Mouse (Mus musculus) lung, postnatal 0 days (tissue): ENCODE measurements at regions not wholly inside any gene's neighbourhood (a gene's known extent, or its start where the extent isn't known, plus 50 kb on each side); places are given as distances from the start of the nearest gene placed in this dataset.

Experiments used
- CTCF ChIP-seq: IDR thresholded peaks from 2 replicates; pipeline ENCODE4 v1.5.1; 2016; ENCODE audit warnings: antibody characterized with exemption, mild to moderate bottlenecking
- EP300 ChIP-seq: IDR thresholded peaks from 2 replicates; pipeline ENCODE4 v1.6.1; 2016; ENCODE audit warnings: antibody characterized with exemption, mild to moderate bottlenecking, control low read depth

GRCm38 (mm10) chr1:151289061-151289460, 55.2 kb upstream of the Ivns1abp start:
- TF ChIP-seq CTCF = no peak
- no peak for TF ChIP-seq EP300
